Mouse (Mus musculus) stomach, postnatal 0 days (tissue): ENCODE results near the gene Spaca4.

Experiments
- CTCF ChIP-seq: IDR thresholded peaks from 2 replicates; pipeline ENCODE4 v1.5.1; 2016; ENCODE audit warnings: antibody characterized with exemption, low read depth, mild to moderate bottlenecking, moderate library complexity
- EP300 ChIP-seq: optimal IDR thresholded peaks from 2 replicates; pipeline ENCODE3; 2016; ENCODE audit warnings: antibody characterized with exemption

DNA sequence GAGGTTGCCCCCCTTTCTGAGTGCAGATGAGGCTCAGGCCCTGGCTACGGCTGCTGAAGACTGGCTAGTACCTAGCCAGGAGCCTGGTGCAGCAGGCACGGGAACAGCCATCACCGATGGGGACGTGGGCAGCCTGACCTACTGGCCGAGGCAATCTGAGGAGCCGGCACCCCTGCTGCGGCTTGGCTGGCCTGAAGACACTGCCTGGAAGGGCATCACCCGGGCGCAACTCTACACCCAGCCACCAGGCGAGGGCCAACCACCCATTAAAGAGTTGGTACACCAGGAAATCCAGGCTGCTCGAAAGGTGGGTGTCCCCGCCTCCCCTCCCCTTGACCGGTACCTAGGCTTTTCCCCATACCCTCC, 3.3 kb downstream of the Spaca4 start:
- no peak for TF ChIP-seq CTCF
- TF ChIP-seq EP300 = no peak
